ENCODE assay signal across 8 mouse cellular contexts in genomic region chr3:31022895-31023436, GRCm38 (mm10). TPM values are rescaled to one million over a fixed set of nuclear protein-coding genes. Genes with fewer than 3 reads are reported as not detected.
DNase-seq lines count a peak whose midpoint lies in the region; ATAC-seq and TF ChIP-seq lines count a peak whose summit lies in the region.

No protein-coding gene starts in this region.

- peaks cover 6% of the 10 kb centered on the region; the same call in 1 of the 2 replicates for H3K36me3 ChIP-seq in heart, postnatal 0 days (replicated peaks; ENCODE audit: control insufficient read depth, insufficient read depth, low read length)
- H3K36me3 ChIP-seq in limb, embryonic 12.5 days: peaks cover 27% of the 10 kb centered on the region

- TF ChIP-seq EP300 in heart, postnatal 0 days (IDR thresholded peaks at IDR 0.05; ENCODE audit: low read depth): no peak

- intact Hi-C loops in left cerebral cortex, postnatal 10 days (cut with DNase I): no loop called here

- H3K4me3 ChIP-seq in heart, postnatal 0 days (ENCODE audit: low read depth, low read length): no peak overlapping the region
- H3K4me3 ChIP-seq in limb, embryonic 12.5 days (replicated peaks): no peak overlapping the region

- H3K27me3 ChIP-seq in heart, postnatal 0 days (ENCODE audit: control insufficient read depth, insufficient read depth, low read length): no peaks in the 10 kb centered on the region
- no peaks in the 10 kb centered on the region for H3K27me3 ChIP-seq in limb, embryonic 12.5 days

- peak; percentile 86 for DNase-seq in 3134 (ENCODE audit: extremely low read depth, insufficient read length, low spot score)
- DNase-seq in embryo, embryonic 10 days (ENCODE audit: low spot score): peak; percentile 76
- peak; percentile 57 for DNase-seq in heart, postnatal 0 days (ENCODE audit: low spot score)
- DNase-seq in left cerebral cortex, postnatal 10 days (ENCODE audit: extremely low spot score in 1 of 2, low spot score in 2 of 2): no peak
- no peak for DNase-seq in thymus, adult 18-20 months
- DNase-seq in spleen, postnatal 36 days (ENCODE audit: low spot score in 2 of 2): no peak

- peak overlapping the region; percentile 22; the same call in 1 of the 2 replicates for H3K4me2 ChIP-seq in heart, postnatal 0 days (ENCODE audit: low read depth, low read length)
- H3K4me2 ChIP-seq in limb, embryonic 12.5 days: peak overlapping the region; percentile 19; the same call in 1 of the 2 replicates

- no peaks in the 10 kb centered on the region for H3K9me3 ChIP-seq in heart, postnatal 0 days (replicated peaks; ENCODE audit: control insufficient read depth, low read length)
- no peaks in the 10 kb centered on the region for H3K9me3 ChIP-seq in limb, embryonic 12.5 days

- peaks cover 6% of the 10 kb centered on the region for H3K4me1 ChIP-seq in heart, postnatal 0 days (ENCODE audit: control insufficient read depth, insufficient read depth)
- H3K4me1 ChIP-seq in limb, embryonic 12.5 days (replicated peaks): peaks cover 23% of the 10 kb centered on the region

- peak overlapping the region; percentile 66 for H3K27ac ChIP-seq in heart, postnatal 0 days (ENCODE audit: low read depth)
- peak overlapping the region; percentile 89 for H3K27ac ChIP-seq in limb, embryonic 12.5 days

- TF ChIP-seq CTCF in heart, postnatal 0 days (IDR thresholded peaks at IDR 0.05; ENCODE audit: low read depth): no peak

- WGBS in heart, postnatal 0 days: 12% methylated on average over 7 of the region's 7 CpGs
- 17% methylated on average over 7 of the region's 7 CpGs for WGBS in limb, embryonic 12.5 days

- peak; percentile 85 for ATAC-seq in heart, postnatal 0 days (ENCODE audit: insufficient read depth, low read depth)
- ATAC-seq in limb, embryonic 12.5 days (ENCODE audit: insufficient number of reproducible peaks, insufficient read depth, low FRiP score, low TSS enrichment, low read depth): peak; percentile 63; the same call in 1 of the 2 replicates
- ATAC-seq in activated CD4-positive, CD25-positive, alpha-beta regulatory T cell, adult 4 months: no peak

- 0 out of 2 replicates have a peak overlapping the region, but pooled peaks have one; percentile 14 for H3K9ac ChIP-seq in heart, postnatal 0 days (replicated peaks; ENCODE audit: low read depth, low read length)
- H3K9ac ChIP-seq in limb, embryonic 12.5 days (replicated peaks): no peak overlapping the region

RNA-seq across cellular contexts. Expression of gene Prkci, which starts 27.4 kb away (rescaled TPM):
- 26.1 and 39.3 TPM in 2 replicates for total RNA-seq in heart, postnatal 0 days (2014; rRNA removed; ENCODE audit: low replicate concordance)
- 8.7 and 9.0 TPM in 2 replicates for polyA plus RNA-seq in heart, postnatal 0 days (2015; fragmentation: Nextera tagmentation; extraction: Ambion mirVana)
- 44.9 and 49.8 TPM in 2 replicates for polyA plus RNA-seq in limb, embryonic 12.5 days (2016; fragmentation: Nextera tagmentation; extraction: Ambion mirVana)
- total RNA-seq in left cerebral cortex, postnatal 10 days (2021): 10 to 100 TPM; 51.7 to 55.5 TPM
- 1 to 10 TPM; 1.2 to 1.9 TPM for polyA plus RNA-seq in activated CD4-positive, CD25-positive, alpha-beta regulatory T cell, adult 4 months (2017; shearing (Covaris generic))

RNA-seq across cellular contexts. Expression of gene Phc3, which starts 53.8 kb away (rescaled TPM):
- total RNA-seq in heart, postnatal 0 days (2014; rRNA removed; ENCODE audit: low replicate concordance): 10.3 and 14.5 TPM in 2 replicates
- polyA plus RNA-seq in heart, postnatal 0 days (2015; fragmentation: Nextera tagmentation; extraction: Ambion mirVana): 3.3 and 3.6 TPM in 2 replicates
- 5.6 and 6.5 TPM in 2 replicates for polyA plus RNA-seq in limb, embryonic 12.5 days (2016; fragmentation: Nextera tagmentation; extraction: Ambion mirVana)
- 10 to 100 TPM; 33.2 to 34.8 TPM for total RNA-seq in left cerebral cortex, postnatal 10 days (2021)
- polyA plus RNA-seq in activated CD4-positive, CD25-positive, alpha-beta regulatory T cell, adult 4 months (2017; shearing (Covaris generic)): 10 to 100 TPM; 45.9 to 48.0 TPM

Comparison
In these comparisons a context has a peak if more than half of its experiments do, and no peak if none do; other contexts are left out.
1. DNase-seq: peak in 3134 (single experiment), embryo, embryonic 10 days (single experiment) and heart, postnatal 0 days (single experiment); none in left cerebral cortex, postnatal 10 days (0 of 2), thymus, adult 18-20 months (0 of 2) and spleen, postnatal 36 days (0 of 2).